Mouse (Mus musculus): ENCODE measurements around the gene Myoz1. TPM values are rescaled to one million over a fixed set of nuclear protein-coding genes. Genes with fewer than 3 reads are reported as not detected.

The Myoz1 gene
- polyA plus RNA-seq, 1 experiment from 2014 or later: 0.26 TPM

DNA sequence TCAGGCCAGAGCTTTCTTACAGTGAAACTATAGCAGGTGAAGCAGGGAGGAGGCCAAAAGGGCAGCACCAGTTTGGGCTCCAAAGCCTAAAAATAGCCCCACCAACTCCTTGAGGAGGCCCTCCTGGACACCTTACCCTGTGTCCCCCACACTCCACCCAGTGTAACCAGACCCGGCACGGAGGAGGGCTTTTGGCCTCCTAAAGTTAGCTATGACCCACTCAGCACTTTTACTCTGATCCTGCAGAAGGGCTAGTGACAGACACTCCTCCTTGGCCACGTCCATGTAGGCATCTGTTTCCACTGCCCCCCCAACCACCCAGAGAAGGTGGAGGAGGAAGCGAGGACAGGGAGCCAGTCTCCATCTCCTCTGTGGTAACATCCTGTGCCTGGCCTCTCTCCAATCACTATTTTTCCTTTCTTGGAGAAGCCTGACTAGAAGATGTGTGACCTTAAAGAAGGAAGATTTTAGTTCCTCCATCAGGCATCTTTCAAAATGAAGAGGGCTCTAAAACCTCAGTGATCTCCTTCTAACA, 4.6 kb downstream of the Myoz1 start:
- H3K4me3 ChIP-seq (ENCODE audit: low read depth, low read length): no peak overlapping the region
- H3K27ac ChIP-seq (ENCODE audit: low read depth, low read length): no peak overlapping the region
- no peak for DNase-seq (ENCODE audit: low spot score, missing footprints)
- no peaks in the 10 kb centered on the region for H3K4me1 ChIP-seq (ENCODE audit: control insufficient read depth, insufficient read depth, low read length)
- no peaks in the 10 kb centered on the region for H3K27me3 ChIP-seq (ENCODE audit: control insufficient read depth, insufficient read depth, low read length)
- no peak overlapping the region for H3K4me2 ChIP-seq
- H3K9ac ChIP-seq (ENCODE audit: low read length): no peak overlapping the region
- no peak for ATAC-seq (ENCODE audit: low FRiP score)
- WGBS: 72% methylated on average over 4 of the region's 4 CpGs
- no peaks in the 10 kb centered on the region for H3K9me3 ChIP-seq (ENCODE audit: control insufficient read depth, low read length)
- no peaks in the 10 kb centered on the region for H3K36me3 ChIP-seq (ENCODE audit: control insufficient read depth, insufficient read depth, low read length)

DNA sequence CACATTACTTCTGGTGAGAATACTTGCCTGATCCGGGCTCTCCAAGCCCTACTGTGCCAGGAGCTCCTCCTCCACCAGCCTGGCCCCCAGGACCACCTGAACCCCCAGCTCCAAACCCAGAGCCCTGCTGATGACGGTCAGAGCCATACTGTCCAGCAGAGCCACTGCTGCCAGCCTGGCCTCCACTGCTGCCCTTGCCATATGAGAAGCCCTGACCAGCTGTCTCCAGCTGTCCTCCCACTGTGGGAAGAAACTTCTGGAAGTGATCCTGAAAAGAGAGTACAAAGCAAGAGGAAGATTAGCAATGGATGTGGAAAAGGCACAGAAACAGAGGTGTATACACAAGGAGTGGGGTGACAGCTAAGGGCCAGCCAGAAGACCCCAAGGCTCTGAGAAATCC, 5.3 kb downstream of the Myoz1 start:
- ATAC-seq (ENCODE audit: low FRiP score): no peak
- H3K27ac ChIP-seq (ENCODE audit: low read depth, low read length): no peak overlapping the region
- H3K36me3 ChIP-seq (ENCODE audit: control insufficient read depth, insufficient read depth, low read length): no peaks in the 10 kb centered on the region
- H3K9me3 ChIP-seq (ENCODE audit: control insufficient read depth, low read length): no peaks in the 10 kb centered on the region
- no peaks in the 10 kb centered on the region for H3K4me1 ChIP-seq (ENCODE audit: control insufficient read depth, insufficient read depth, low read length)
- 92% methylated on average over 2 of the region's 2 CpGs for WGBS
- H3K9ac ChIP-seq (ENCODE audit: low read length): no peak overlapping the region
- DNase-seq (ENCODE audit: low spot score, missing footprints): no peak
- H3K4me2 ChIP-seq: no peak overlapping the region
- H3K4me3 ChIP-seq (ENCODE audit: low read depth, low read length): no peak overlapping the region
- no peaks in the 10 kb centered on the region for H3K27me3 ChIP-seq (ENCODE audit: control insufficient read depth, insufficient read depth, low read length)

DNA sequence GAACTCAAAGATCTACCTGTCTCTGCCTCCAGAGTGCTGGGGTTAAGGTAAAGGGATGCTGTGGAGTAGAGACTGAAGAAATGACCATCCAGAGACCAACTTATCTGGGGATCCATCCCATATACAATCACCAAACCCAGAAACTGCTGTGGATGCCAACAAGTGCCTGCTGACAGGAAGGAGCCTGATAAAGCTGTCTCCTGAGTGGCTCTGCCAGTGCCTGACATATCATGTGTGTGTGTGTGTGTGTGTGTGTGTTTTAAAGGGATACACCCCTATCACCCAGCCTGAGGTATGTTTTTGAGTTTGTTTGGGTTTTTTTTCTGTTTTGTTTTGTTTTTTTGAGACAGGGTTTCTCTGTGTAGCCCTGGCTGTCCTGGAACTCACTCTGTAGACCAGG, 10.0 kb downstream of the Myoz1 start:
- no peaks in the 10 kb centered on the region for H3K4me1 ChIP-seq (ENCODE audit: control insufficient read depth, insufficient read depth, low read length)
- no peak for ATAC-seq (ENCODE audit: low FRiP score)
- no peak overlapping the region for H3K27ac ChIP-seq (ENCODE audit: low read depth, low read length)
- no peak overlapping the region for H3K9ac ChIP-seq (ENCODE audit: low read length)
- H3K36me3 ChIP-seq (ENCODE audit: control insufficient read depth, insufficient read depth, low read length): no peaks in the 10 kb centered on the region
- no peaks in the 10 kb centered on the region for H3K9me3 ChIP-seq (ENCODE audit: control insufficient read depth, low read length)
- no peak overlapping the region for H3K4me3 ChIP-seq (ENCODE audit: low read depth, low read length)
- no peak overlapping the region for H3K4me2 ChIP-seq
- no peak for DNase-seq (ENCODE audit: low spot score, missing footprints)
- H3K27me3 ChIP-seq (ENCODE audit: control insufficient read depth, insufficient read depth, low read length): no peaks in the 10 kb centered on the region

DNA sequence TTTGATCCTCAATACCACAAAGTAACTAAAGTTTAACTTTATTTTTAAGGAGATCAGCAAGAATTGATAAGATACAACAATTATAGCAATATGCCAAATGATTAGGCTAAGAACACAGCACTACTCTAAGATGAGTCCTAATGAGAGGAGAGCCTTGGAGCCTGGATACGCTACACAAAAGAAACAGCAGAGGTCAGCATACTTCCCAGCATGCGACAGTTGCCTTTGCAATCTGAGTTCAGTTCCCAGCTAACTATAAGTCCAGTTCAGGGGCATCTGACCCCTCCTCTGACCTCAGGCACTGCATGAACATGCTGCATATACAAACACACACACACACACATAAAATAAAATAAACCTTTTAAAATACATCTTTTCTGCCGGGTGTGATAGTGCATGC, 10.8 kb downstream of the Myoz1 start:
- H3K27ac ChIP-seq (ENCODE audit: low read depth, low read length): no peak overlapping the region
- ATAC-seq (ENCODE audit: low FRiP score) (no peak), DNase-seq (ENCODE audit: low spot score, missing footprints) (no peak)
- no peak overlapping the region for H3K4me2 ChIP-seq
- H3K4me1 ChIP-seq (ENCODE audit: control insufficient read depth, insufficient read depth, low read length): no peaks in the 10 kb centered on the region
- H3K9me3 ChIP-seq (ENCODE audit: control insufficient read depth, low read length): no peaks in the 10 kb centered on the region
- H3K27me3 ChIP-seq (ENCODE audit: control insufficient read depth, insufficient read depth, low read length): no peaks in the 10 kb centered on the region
- no peak overlapping the region for H3K9ac ChIP-seq (ENCODE audit: low read length)
- WGBS: 32% methylated on average over 3 of the region's 3 CpGs
- H3K4me3 ChIP-seq (ENCODE audit: low read depth, low read length): no peak overlapping the region
- no peaks in the 10 kb centered on the region for H3K36me3 ChIP-seq (ENCODE audit: control insufficient read depth, insufficient read depth, low read length)

DNA sequence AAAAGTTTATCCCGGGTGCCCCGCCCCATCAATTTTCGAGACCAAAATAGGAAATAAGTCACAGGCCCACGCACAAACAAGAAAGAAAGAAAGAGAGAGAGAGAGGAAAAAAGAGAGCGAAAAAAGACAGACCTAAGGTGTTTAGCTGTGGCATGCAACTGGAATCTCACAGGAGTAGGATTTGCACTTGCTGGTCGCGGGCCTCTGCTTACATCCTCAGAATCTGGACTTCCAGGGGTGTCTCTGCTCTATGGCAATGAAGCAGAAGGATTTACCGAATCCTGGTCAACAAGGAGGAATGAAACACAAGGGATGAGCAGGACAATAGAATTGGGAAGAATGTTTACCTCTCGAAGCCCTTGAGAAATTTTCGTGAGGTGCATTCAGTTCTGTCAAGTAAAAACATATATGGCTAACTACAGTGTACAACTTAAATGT, 14.9 kb downstream of the Myoz1 start:
- no peak for ATAC-seq (ENCODE audit: low FRiP score)
- Histone ChIP-seq H3K4me3 (ENCODE audit: low read depth, low read length) (peak overlapping the region; percentile 72), H3K27me3 (ENCODE audit: control insufficient read depth, insufficient read depth, low read length) (no peaks in the 10 kb centered on the region), H3K9ac (ENCODE audit: low read length) (peak overlapping the region; percentile 94), H3K27ac (ENCODE audit: low read depth, low read length) (peak overlapping the region; percentile 84), H3K36me3 (ENCODE audit: control insufficient read depth, insufficient read depth, low read length) (no peaks in the 10 kb centered on the region), H3K4me2 (peak overlapping the region; percentile 63), H3K9me3 (ENCODE audit: control insufficient read depth, low read length) (no peaks in the 10 kb centered on the region), H3K4me1 (ENCODE audit: control insufficient read depth, insufficient read depth, low read length) (no peaks in the 10 kb centered on the region)
- WGBS: 16% methylated on average over 10 of the region's 10 CpGs
- DNase-seq (ENCODE audit: low spot score, missing footprints): no peak

DNA sequence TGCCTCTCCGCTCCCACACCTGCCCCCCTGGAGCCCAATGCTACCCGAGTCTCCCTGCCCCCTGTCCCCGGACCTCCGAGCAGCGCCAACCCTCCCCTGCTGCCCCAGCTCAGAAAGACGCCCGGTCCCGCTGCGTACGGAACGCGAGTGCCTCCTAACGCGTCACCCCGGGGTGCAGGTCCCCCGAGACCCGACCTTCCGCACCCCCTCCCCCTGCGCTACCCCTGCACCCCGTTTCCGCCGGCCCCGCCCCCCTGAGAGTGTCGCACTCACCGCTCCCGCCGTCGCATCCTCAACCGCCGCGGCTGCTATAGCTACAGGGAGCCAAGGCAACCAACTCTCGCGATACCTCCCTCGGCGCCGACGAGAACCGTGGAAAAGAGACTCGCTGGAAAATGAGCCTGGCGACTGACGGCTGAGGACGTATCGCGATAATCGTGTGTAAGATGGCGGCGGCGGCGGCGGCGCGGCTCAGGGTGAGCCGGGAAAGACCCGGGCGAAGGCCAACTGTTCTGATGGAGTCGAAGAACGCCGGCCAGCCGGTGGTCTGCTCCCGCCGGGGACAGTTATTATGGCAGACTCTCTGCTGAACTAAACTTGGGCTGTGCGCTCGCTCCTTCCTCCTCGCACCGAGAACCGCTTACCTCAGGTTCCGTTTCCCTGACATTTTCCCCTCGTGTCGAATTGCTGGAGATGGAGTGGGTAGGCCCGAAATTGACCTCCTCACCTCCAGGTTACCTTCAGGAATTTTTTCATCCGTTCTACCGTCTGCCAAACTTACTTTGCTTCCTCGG, 15.5 kb downstream of the Myoz1 start, which contains the start of gene Usp54:
Gene Usp54, minus strand, starts transcription at position 420 of the 794 bp plus-strand sequence.
- Histone ChIP-seq H3K4me1 (ENCODE audit: control insufficient read depth, insufficient read depth, low read length) (no peaks in the 10 kb centered on the region), H3K4me2 (peak within 1 kb of the TSS; percentile 63), H3K9me3 (ENCODE audit: control insufficient read depth, low read length) (no peaks in the 10 kb centered on the region), H3K9ac (ENCODE audit: low read length) (peak within 1 kb of the TSS; percentile 94), H3K36me3 (ENCODE audit: control insufficient read depth, insufficient read depth, low read length) (no peaks in the 10 kb centered on the region), H3K4me3 (ENCODE audit: low read depth, low read length) (peak within 1 kb of the TSS; percentile 72), H3K27ac (ENCODE audit: low read depth, low read length) (peak within 1 kb of the TSS; percentile 84), H3K27me3 (ENCODE audit: control insufficient read depth, insufficient read depth, low read length) (no peaks in the 10 kb centered on the region)
- peak; percentile 99 for DNase-seq (ENCODE audit: low spot score, missing footprints)
- WGBS: under 1% methylated on average over 72 of the region's 73 CpGs
- ATAC-seq (ENCODE audit: low FRiP score): peak; percentile 95

DNA sequence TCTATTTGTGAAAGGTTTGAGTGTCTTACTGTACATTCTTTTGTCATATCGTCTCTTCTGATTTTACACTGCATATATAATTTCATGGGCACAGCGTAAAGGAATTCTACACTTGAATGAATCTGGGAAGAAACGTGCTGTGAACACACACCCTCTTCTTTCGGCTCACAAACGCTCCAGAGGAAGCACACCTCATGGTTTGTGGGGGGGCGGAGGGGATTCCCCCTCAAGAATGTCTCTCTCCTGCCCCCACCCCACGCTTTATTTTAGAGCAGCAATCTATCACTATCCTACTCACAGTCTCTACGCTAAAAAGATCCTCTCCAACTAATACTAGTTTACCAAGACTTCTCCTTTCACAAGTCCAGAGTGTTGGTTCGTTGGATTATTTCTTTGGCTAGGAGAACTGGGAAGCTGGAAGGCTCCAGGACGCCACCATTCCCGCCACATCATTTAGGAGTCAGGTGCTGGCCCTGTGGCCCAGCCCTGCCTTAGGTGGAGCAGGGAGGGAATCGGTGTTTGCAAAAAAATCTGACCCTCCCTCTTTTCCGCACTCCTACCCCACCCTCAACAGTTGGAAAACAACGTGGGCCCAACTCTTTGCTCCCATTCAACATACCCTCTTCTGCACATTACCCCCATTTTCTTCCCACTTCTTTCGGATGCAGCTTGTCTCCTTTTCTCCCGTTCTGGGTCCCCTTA, 16.3 kb downstream of the Myoz1 start:
- 3% methylated on average over 16 of the region's 16 CpGs for WGBS
- Histone ChIP-seq H3K4me2 (peak overlapping the region; percentile 61), H3K4me1 (ENCODE audit: control insufficient read depth, insufficient read depth, low read length) (no peaks in the 10 kb centered on the region), H3K9ac (ENCODE audit: low read length) (peak overlapping the region; percentile 94), H3K27ac (ENCODE audit: low read depth, low read length) (no peak overlapping the region; the same call in 1 of the 2 replicates), H3K4me3 (ENCODE audit: low read depth, low read length) (peak overlapping the region; percentile 72), H3K36me3 (ENCODE audit: control insufficient read depth, insufficient read depth, low read length) (no peaks in the 10 kb centered on the region), H3K27me3 (ENCODE audit: control insufficient read depth, insufficient read depth, low read length) (no peaks in the 10 kb centered on the region), H3K9me3 (ENCODE audit: control insufficient read depth, low read length) (no peaks in the 10 kb centered on the region)
- DNase-seq (ENCODE audit: low spot score, missing footprints) (peak; percentile 95), ATAC-seq (ENCODE audit: low FRiP score) (peak; percentile 66)

DNA sequence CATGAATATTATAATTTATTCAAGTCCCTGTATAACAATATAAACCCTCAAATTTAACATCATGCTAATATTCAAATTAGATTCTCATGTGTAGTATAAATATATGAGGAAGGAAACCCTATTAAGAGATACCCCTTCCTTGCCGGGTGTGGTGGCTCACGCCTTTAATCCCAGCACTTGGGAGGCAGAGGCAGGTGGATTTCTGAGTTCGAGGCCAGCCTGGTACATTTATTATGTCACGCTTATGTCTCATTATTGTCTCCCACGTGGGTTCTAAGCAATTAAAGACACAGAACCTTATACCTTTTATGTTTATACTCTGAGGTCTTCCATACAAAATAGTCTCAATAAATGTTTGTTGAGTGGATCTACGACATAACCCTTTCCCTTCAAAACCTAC, 17.6 kb downstream of the Myoz1 start:
- Histone ChIP-seq H3K27me3 (ENCODE audit: control insufficient read depth, insufficient read depth, low read length) (no peaks in the 10 kb centered on the region), H3K4me2 (no peak overlapping the region), H3K9me3 (ENCODE audit: control insufficient read depth, low read length) (no peaks in the 10 kb centered on the region), H3K4me1 (ENCODE audit: control insufficient read depth, insufficient read depth, low read length) (no peaks in the 10 kb centered on the region), H3K36me3 (ENCODE audit: control insufficient read depth, insufficient read depth, low read length) (no peaks in the 10 kb centered on the region), H3K4me3 (ENCODE audit: low read depth, low read length) (no peak overlapping the region), H3K9ac (ENCODE audit: low read length) (no peak overlapping the region), H3K27ac (ENCODE audit: low read depth, low read length) (no peak overlapping the region)
- 93% methylated on average over 6 of the region's 6 CpGs for WGBS
- DNase-seq (ENCODE audit: low spot score, missing footprints) (no peak), ATAC-seq (ENCODE audit: low FRiP score) (no peak)
